ENCODE assay signal across 7 mouse cellular contexts in genomic region chr1:91179533-91180173, GRCm38 (mm10). TPM values are rescaled to one million over a fixed set of nuclear protein-coding genes. Genes with fewer than 3 reads are reported as not detected.
A peak's percentile ranks its signal among the peaks of the same experiment; 100 is the strongest.
DNase-seq lines count a peak whose midpoint lies in the region; ATAC-seq and TF ChIP-seq lines count a peak whose summit lies in the region.

TSS of gene Ramp1 (plus strand) at chr1:91179822.

- no peak for TF ChIP-seq CTCF in bone marrow, adult 2 months (IDR thresholded peaks at IDR 0.05; ENCODE audit: control insufficient read depth, insufficient read depth, low read length)

- no peaks in the 10 kb centered on the region for H3K36me3 ChIP-seq in hindbrain, embryonic 16.5 days (ENCODE audit: control insufficient read depth, insufficient read depth, low read length)
- no peaks in the 10 kb centered on the region for H3K36me3 ChIP-seq in limb, embryonic 10.5 days

- H3K4me3 ChIP-seq in bone marrow, adult 2 months (replicated peaks; ENCODE audit: control insufficient read depth, low read depth, low read length): peak within 1 kb of the TSS; percentile 81
- peak within 1 kb of the TSS; percentile 44 for H3K4me3 ChIP-seq in hindbrain, embryonic 16.5 days (ENCODE audit: low read length)
- H3K4me3 ChIP-seq in limb, embryonic 10.5 days: peak within 1 kb of the TSS; percentile 54

- H3K4me2 ChIP-seq in hindbrain, embryonic 16.5 days (ENCODE audit: low read length): peak within 1 kb of the TSS; percentile 81

- H3K9ac ChIP-seq in hindbrain, embryonic 16.5 days (ENCODE audit: low read depth, low read length): peak within 1 kb of the TSS; percentile 70

- peak; percentile 51; the same call in 1 of the 2 replicates for ATAC-seq in hindbrain, embryonic 16.5 days
- ATAC-seq in megakaryocyte-erythroid progenitor cell, adult 5-6 weeks (replicated peaks; ENCODE audit: low FRiP score, low TSS enrichment, poor library complexity, severe bottlenecking): peak; percentile 39; the same call in 1 of the 2 replicates

- H3K4me1 ChIP-seq in bone marrow, adult 2 months (ENCODE audit: control insufficient read depth, insufficient read depth, low read length): peaks cover 4% of the 10 kb centered on the region
- peaks cover 9% of the 10 kb centered on the region for H3K4me1 ChIP-seq in hindbrain, embryonic 16.5 days (ENCODE audit: control insufficient read depth, insufficient read depth, low read depth, low read length)
- peaks cover 13% of the 10 kb centered on the region for H3K4me1 ChIP-seq in limb, embryonic 10.5 days

- peak within 1 kb of the TSS; percentile 72 for H3K27ac ChIP-seq in bone marrow, adult 2 months (ENCODE audit: control insufficient read depth, insufficient read depth, low read depth, low read length, poor library complexity)
- no peak within 1 kb of the TSS; the same call in 1 of the 2 replicates for H3K27ac ChIP-seq in hindbrain, embryonic 16.5 days (ENCODE audit: low read depth, low read length)
- peak within 1 kb of the TSS; percentile 66; the same call in 1 of the 2 replicates for H3K27ac ChIP-seq in limb, embryonic 10.5 days

- 0 out of 2 replicates have a peak, but pooled peaks cover 3% of the 10 kb centered on the region for H3K27me3 ChIP-seq in hindbrain, embryonic 16.5 days (replicated peaks; ENCODE audit: control insufficient read depth, insufficient read depth, low read length)
- peaks cover 47% of the 10 kb centered on the region for H3K27me3 ChIP-seq in limb, embryonic 10.5 days (ENCODE audit: low read depth, poor library complexity, severe bottlenecking)

- peak; percentile 50 for DNase-seq in Muller cell, postnatal 12 days (ENCODE audit: inconsistent ontology term)
- DNase-seq in gastrocnemius, adult 18-20 months (ENCODE audit: low spot score): no peak
- peak; percentile 58 for DNase-seq in limb, embryonic 10.5 days (ENCODE audit: low spot score)
- DNase-seq in right cerebral cortex, postnatal 4 days: peak; percentile 43

- peak; percentile 42; the same call in 1 of the 2 replicates for TF ChIP-seq POLR2A in bone marrow, adult 2 months (IDR thresholded peaks at IDR 0.05; ENCODE audit: borderline replicate concordance, control insufficient read depth, low read depth, low read length)

- WGBS in bone marrow, adult 2 months: under 1% methylated on average over 37 of the region's 37 CpGs
- 5% methylated on average over 37 of the region's 37 CpGs for WGBS in hindbrain, embryonic 16.5 days
- WGBS in limb, embryonic 10.5 days: 5% methylated on average over 37 of the region's 37 CpGs

- no peaks in the 10 kb centered on the region for H3K9me3 ChIP-seq in hindbrain, embryonic 16.5 days (ENCODE audit: control insufficient read depth, low read length)
- no peaks in the 10 kb centered on the region for H3K9me3 ChIP-seq in limb, embryonic 10.5 days (replicated peaks)

RNA-seq across cellular contexts. Expression of gene Ramp1, which starts in this region (rescaled TPM):
- polyA plus RNA-seq in bone marrow, adult 2 months (2011; ENCODE audit: insufficient read depth, insufficient read length, low replicate concordance, missing spikeins): 12.9 and 22.2 TPM in 2 replicates
- total RNA-seq in gastrocnemius, adult 18-20 months (2021): 10 to 100 TPM; 22.6 to 23.3 TPM
- 20.8 and 28.5 TPM in 2 replicates for polyA plus RNA-seq in hindbrain, embryonic 16.5 days (2015; fragmentation: Nextera tagmentation; extraction: Ambion mirVana)
- polyA plus RNA-seq in limb, embryonic 10.5 days (2016; fragmentation: Nextera tagmentation; extraction: Ambion mirVana): 0.16 and 0.23 TPM in 2 replicates
- total RNA-seq in megakaryocyte-erythroid progenitor cell, adult 5-6 weeks (2014; fragmentation: Nextera tagmentation): 18.7 and 24.7 TPM in 2 replicates
- 28.4 and 48.3 TPM in 2 replicates for total RNA-seq in megakaryocyte-erythroid progenitor cell, adult 5-6 weeks (2017)

Comparison
In these comparisons a context has a peak if more than half of its experiments do, and no peak if none do; other contexts are left out.
1. RNA of gene Ramp1 (polyA plus RNA-seq): 20.8 to 28.5 TPM in hindbrain, embryonic 16.5 days and 12.9 to 22.2 TPM in bone marrow, adult 2 months; 0.16 to 0.23 TPM in limb, embryonic 10.5 days; every median in the first group is over 10 times any median in the second.
2. Peak in DNase-seq, H3K4me3 ChIP-seq and H3K27ac ChIP-seq in limb, embryonic 10.5 days; RNA of the gene not detected or under 1 TPM.
3. Peak in every context shown above with its lines, with median percentiles within 50 percentile points of each other: H3K4me3 ChIP-seq.